Comparison of ENCODE assay signal across 9 mouse cellular contexts in the genomic region with DNA sequence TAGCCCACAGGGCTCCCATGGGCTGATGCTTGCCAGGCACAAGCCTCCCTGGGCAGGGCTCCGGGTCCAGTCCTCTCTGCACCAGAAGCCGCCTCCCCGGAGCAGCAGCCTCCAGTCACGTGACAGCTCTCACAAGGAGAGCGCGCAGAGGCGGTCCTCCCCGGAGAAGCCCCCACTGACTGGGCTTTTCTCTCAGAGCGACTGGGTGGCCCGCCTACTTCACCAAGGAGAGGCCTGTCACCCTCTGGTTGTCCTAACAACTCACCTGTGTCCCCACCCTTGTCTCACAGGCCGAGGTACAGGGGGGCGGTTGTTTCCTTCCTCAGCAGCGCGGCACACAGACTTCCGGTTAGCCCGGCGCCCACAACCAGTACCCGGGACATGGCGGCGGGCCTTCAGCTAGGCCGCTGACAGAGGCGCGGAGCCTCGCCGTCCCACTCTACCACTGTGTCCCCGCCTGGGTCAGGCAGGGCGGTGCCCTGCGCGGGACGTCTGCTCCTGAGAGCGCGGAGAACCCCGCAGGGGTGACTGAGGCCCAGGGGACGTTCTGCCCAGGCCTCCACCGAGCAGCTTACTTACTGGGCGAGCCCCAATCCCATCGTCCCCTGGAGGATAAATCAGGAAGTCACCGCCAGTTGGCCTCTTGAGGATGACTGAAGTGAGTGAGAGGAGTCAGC. TPM values are rescaled to one million over a fixed set of nuclear protein-coding genes. Genes with fewer than 3 reads are reported as not detected.
DNase-seq lines count a peak whose midpoint lies in the region; ATAC-seq and TF ChIP-seq lines count a peak whose summit lies in the region.
"Not testable (repeated sequence)": the region's sequence is repeated elsewhere in the genome, so short reads cannot be mapped to it uniquely, and the experiment has no call there.
"Had no signal": no experiment of that assay in that cellular context is flagged by ENCODE, and none has a peak within 500 bp of the region (broad histone marks: within the 10 kb centered on the region; RNA-seq: fewer than 3 reads in every experiment).

No protein-coding gene starts in this region.

- peak overlapping the region; percentile 71; the same call in 1 of the 2 replicates for H3K27ac ChIP-seq in hindbrain, embryonic 14.5 days
- not testable (repeated sequence) for H3K27ac ChIP-seq in lung, embryonic 16.5 days (ENCODE audit: low read length); thymus, adult 2 months (ENCODE audit: control insufficient read depth, insufficient read depth, low read length)

- H3K4me2 ChIP-seq in hindbrain, embryonic 14.5 days (replicated peaks), result peak overlapping the region; percentile 57
- H3K4me2 ChIP-seq in lung, embryonic 16.5 days (ENCODE audit: low read depth, low read length), result peak overlapping the region; percentile 55

- H3K4me3 ChIP-seq in hindbrain, embryonic 14.5 days (replicated peaks; ENCODE audit: low read length), result peak overlapping the region; percentile 39
- peak overlapping the region; percentile 46 for H3K4me3 ChIP-seq in lung, embryonic 16.5 days (ENCODE audit: low read length)
- peak overlapping the region; percentile 58 for H3K4me3 ChIP-seq in thymus, adult 2 months (ENCODE audit: control insufficient read depth, insufficient read depth, low read length)

- H3K9ac ChIP-seq in hindbrain, embryonic 14.5 days, result peak overlapping the region; percentile 63
- H3K9ac ChIP-seq in lung, embryonic 16.5 days (ENCODE audit: low read length), result peak overlapping the region; percentile 59

- not testable (repeated sequence) for H3K36me3 ChIP-seq in hindbrain, embryonic 14.5 days (replicated peaks; ENCODE audit: control insufficient read depth, insufficient read depth); lung, embryonic 16.5 days (ENCODE audit: control insufficient read depth, insufficient read depth, low read length); thymus, adult 2 months (ENCODE audit: control insufficient read depth, insufficient read depth, low read length)

- not testable (repeated sequence) for TF ChIP-seq CTCF in thymus, adult 2 months (IDR thresholded peaks at IDR 0.05; ENCODE audit: borderline replicate concordance, control insufficient read depth, extremely low read depth, insufficient read depth, low read length, poor library complexity)

- peak; percentile 87 for ATAC-seq in common myeloid progenitor, adult 5-6 weeks (replicated peaks; ENCODE audit: low read depth, poor library complexity, severe bottlenecking)
- ATAC-seq in hindbrain, embryonic 14.5 days (ENCODE audit: low FRiP score), result peak; percentile 99
- ATAC-seq in lung, embryonic 16.5 days (ENCODE audit: low read depth), result peak; percentile 99

- not testable (repeated sequence) for H3K4me1 ChIP-seq in hindbrain, embryonic 14.5 days (replicated peaks; ENCODE audit: control insufficient read depth, insufficient read depth, low read length); lung, embryonic 16.5 days (replicated peaks; ENCODE audit: control insufficient read depth, insufficient read depth, low read length); thymus, adult 2 months (replicated peaks; ENCODE audit: control insufficient read depth, insufficient read depth, low read length)

- not testable (repeated sequence) for H3K9me3 ChIP-seq in hindbrain, embryonic 14.5 days (ENCODE audit: control insufficient read depth, low read length); lung, embryonic 16.5 days (ENCODE audit: control insufficient read depth, low read length)

- H3K27me3 ChIP-seq in hindbrain, embryonic 14.5 days (ENCODE audit: control insufficient read depth, insufficient read depth, low read length); lung, embryonic 16.5 days (ENCODE audit: control insufficient read depth, insufficient read depth, low read depth, low read length); thymus, adult 2 months (ENCODE audit: control insufficient read depth, insufficient read depth, low read length): not testable (repeated sequence)

- 2% methylated on average over 10 of the region's 38 CpGs for WGBS in hindbrain, embryonic 14.5 days
- 3% methylated on average over 10 of the region's 38 CpGs for WGBS in lung, embryonic 16.5 days
- 21% methylated on average over 11 of the region's 38 CpGs for WGBS in thymus, adult 2 months

- TF ChIP-seq POLR2A in thymus, adult 2 months (IDR thresholded peaks at IDR 0.05; ENCODE audit: control insufficient read depth, extremely low read depth, insufficient read depth, low read length, poor library complexity), result not testable (repeated sequence)

- peak; percentile 42 for DNase-seq in WW6 (ENCODE audit: low read depth, low spot score)
- DNase-seq in gastrocnemius, adult 18-20 months (ENCODE audit: low spot score), result peak; percentile 28
- DNase-seq in hindbrain, embryonic 14.5 days (ENCODE audit: low spot score), result peak; percentile 63
- DNase-seq in layer of hippocampus, postnatal 14 days (ENCODE audit: low spot score in 2 of 2), result peak; percentile 36 to 64
- peak; percentile 21 for DNase-seq in ovary, postnatal 10 days (ENCODE audit: low spot score)
- peak; percentile 41 for DNase-seq in thymus, adult 2 months

RNA-seq across cellular contexts. Expression of a gene that starts 35.3 kb away (rescaled TPM):
- not detected in 2 replicates for total RNA-seq in common myeloid progenitor, adult 5-6 weeks (2017)
- total RNA-seq in gastrocnemius, adult 18-20 months (2021), result not detected
- not detected in 2 replicates for polyA plus RNA-seq in hindbrain, embryonic 14.5 days (2014; fragmentation: Nextera tagmentation; extraction: Ambion mirVana)
- total RNA-seq in layer of hippocampus, postnatal 14 days (2021), result not detected
- not detected in 2 replicates for polyA plus RNA-seq in lung, embryonic 16.5 days (2015; fragmentation: Nextera tagmentation; extraction: Ambion mirVana)
- not detected in 2 replicates for polyA plus RNA-seq in thymus, adult 2 months (2012; rRNA removed)
- total RNA-seq: adrenal gland, postnatal 4 days had no signal
